Mouse (Mus musculus) bone marrow, adult 2 months (tissue): ENCODE measurements at regions not wholly inside any gene's neighbourhood (a gene's known extent, or its start where the extent isn't known, plus 50 kb on each side); places are given as distances from the start of the nearest gene placed in this dataset.

Source experiments
- CTCF ChIP-seq: fragments of 200-500 bp; IDR thresholded peaks from 2 replicates; pipeline ENCODE4 v1.5.1; 2011; ENCODE audit warnings: low read length, control low read depth; ENCODE audit not compliant: control insufficient read depth, insufficient read depth
- POLR2A ChIP-seq: fragments of 200-500 bp; IDR thresholded peaks from 2 replicates; pipeline ENCODE4 v1.6.1; 2011; ENCODE audit warnings: low read depth, mild to moderate bottlenecking, control low read depth, low read length, borderline replicate concordance; ENCODE audit not compliant: control insufficient read depth

GRCm38 (mm10) chr1:128642212-128642611, 50.1 kb upstream of the Cxcr4 start:
- TF ChIP-seq POLR2A (no peak), CTCF (no peak)
